17 mouse cellular contexts compared by ENCODE assay signal in the genomic region with DNA sequence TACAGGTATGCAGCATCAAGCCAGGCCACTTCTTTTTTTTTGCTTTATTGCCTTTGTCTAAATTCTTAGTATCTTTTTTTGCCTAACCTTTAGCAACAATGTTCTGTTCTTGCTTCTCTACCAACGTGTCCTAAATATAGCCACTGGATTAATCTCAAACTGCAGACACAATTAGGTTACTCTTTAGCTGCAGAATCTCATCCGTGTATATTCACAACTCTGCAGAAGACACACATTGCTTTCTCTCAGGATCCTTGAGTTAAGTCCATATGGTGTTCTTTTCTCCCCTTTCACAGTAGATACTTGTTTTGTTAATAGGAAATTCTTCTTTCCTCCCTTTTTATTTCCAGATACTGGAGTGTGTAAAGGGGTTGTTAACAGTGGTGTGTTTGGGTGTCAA.
"Had no signal": no experiment of that assay in that cellular context is flagged by ENCODE, and none has a peak within 500 bp of the region (broad histone marks: within the 10 kb centered on the region; RNA-seq: fewer than 3 reads in every experiment).

No protein-coding gene starts in this region.

- DNase-seq: liver, postnatal 0 days; lung, adult 2 months; lung, postnatal 14 days; lung, postnatal 36 days; right cerebral cortex, postnatal 14 days; thymus, adult 2 months; thymus, postnatal 36 days had no signal

- ATAC-seq: liver, postnatal 0 days; lung, postnatal 0 days; midbrain, embryonic 13.5 days; midbrain, embryonic 15.5 days had no signal

- H3K27ac ChIP-seq: liver, embryonic 15.5 days; lung, embryonic 15.5 days; macrophage; midbrain, embryonic 13.5 days; midbrain, embryonic 15.5 days; neural tube, embryonic 12.5 days; stomach, embryonic 15.5 days; stomach, postnatal 0 days had no signal

- H3K4me3 ChIP-seq: liver, embryonic 15.5 days; lung, embryonic 15.5 days; megakaryocyte, embryonic 14.5 days; midbrain, embryonic 13.5 days; midbrain, embryonic 15.5 days; neural tube, embryonic 12.5 days; stomach, embryonic 15.5 days had no signal
